Mouse (Mus musculus): ENCODE measurements around the gene Maco1. TPM values are rescaled to one million over a fixed set of nuclear protein-coding genes. Genes with fewer than 3 reads are reported as not detected.

Maco1 gene
- total and polyA plus RNA-seq, 2 experiments: 7.3 to 28.0 TPM

DNA sequence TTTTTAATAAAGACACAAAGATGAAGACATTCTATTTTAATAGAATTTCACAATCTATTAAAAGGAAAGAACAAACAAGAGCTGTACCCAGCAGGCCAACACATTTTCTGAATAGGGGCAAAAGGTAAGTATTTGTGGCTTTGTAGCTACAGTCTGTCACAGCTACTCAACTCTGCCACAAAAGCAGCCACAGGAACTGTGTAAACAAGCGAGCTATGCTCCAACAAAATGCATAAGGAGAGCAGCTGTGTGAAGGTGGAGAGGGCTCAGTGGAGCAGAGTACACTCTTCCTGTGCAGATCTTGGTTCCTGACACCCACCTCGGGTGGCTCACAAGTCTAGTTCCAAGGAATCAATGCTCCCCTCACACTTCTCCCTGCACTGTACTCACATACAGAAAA is 29.6 kb downstream of the Maco1 start:
- DNase-seq (ENCODE audit: extremely low read depth, low read depth, low spot score): peak; percentile 86
- H3K4me1 ChIP-seq (ENCODE audit: control insufficient read depth, insufficient read depth, low read length): peaks cover 13% of the 10 kb centered on the region
- H3K4me3 ChIP-seq (ENCODE audit: insufficient read depth, low read depth, low read length): no peak overlapping the region
- H3K36me3 ChIP-seq (ENCODE audit: control insufficient read depth, insufficient read depth, low read length): peaks cover 16% of the 10 kb centered on the region
- H3K9ac ChIP-seq (ENCODE audit: low read depth, low read length): peak overlapping the region; percentile 22
- H3K27ac ChIP-seq (replicated peaks; ENCODE audit: insufficient read depth, low read depth, low read length): peak overlapping the region; percentile 78
- H3K27me3 ChIP-seq (ENCODE audit: control insufficient read depth, insufficient read depth, low read length): no peaks in the 10 kb centered on the region
- 26% methylated on average over 2 of the region's 2 CpGs for WGBS
- H3K79me2 ChIP-seq (ENCODE audit: control insufficient read depth, insufficient read depth, low read length): peaks cover 9% of the 10 kb centered on the region; the same call in 1 of the 2 replicates
- TF ChIP-seq CTCF (IDR thresholded peaks at IDR 0.05; ENCODE audit: low read depth, low read length) (no peak), POLR2A (IDR thresholded peaks at IDR 0.05; ENCODE audit: extremely low read depth, insufficient read depth, low read length) (no peak)

DNA sequence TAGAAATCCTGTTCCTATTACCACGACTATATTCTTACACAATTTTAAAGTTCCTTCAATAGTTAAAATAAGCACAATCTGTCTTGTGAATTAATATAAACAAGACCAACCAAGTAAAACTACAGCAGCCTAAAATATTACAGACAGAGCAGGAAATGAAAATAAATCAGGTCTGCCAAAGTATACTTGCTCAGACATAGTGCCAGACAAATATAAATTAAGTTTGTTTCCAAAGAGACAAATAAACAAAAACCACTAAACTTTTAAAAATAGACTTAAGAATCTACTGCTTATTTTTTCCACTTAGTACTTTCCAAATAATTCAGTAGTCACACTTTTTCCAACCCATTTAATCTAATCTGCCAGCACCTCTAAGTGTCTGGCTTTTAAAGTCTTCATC is 32.1 kb downstream of the Maco1 start:
- Histone ChIP-seq H3K79me2 (ENCODE audit: control insufficient read depth, insufficient read depth, low read length) (peaks cover 9% of the 10 kb centered on the region; the same call in 1 of the 2 replicates), H3K27ac (replicated peaks; ENCODE audit: insufficient read depth, low read depth, low read length) (no peak overlapping the region), H3K4me3 (ENCODE audit: insufficient read depth, low read depth, low read length) (no peak overlapping the region), H3K9ac (ENCODE audit: low read depth, low read length) (no peak overlapping the region), H3K27me3 (ENCODE audit: control insufficient read depth, insufficient read depth, low read length) (no peaks in the 10 kb centered on the region), H3K36me3 (ENCODE audit: control insufficient read depth, insufficient read depth, low read length) (peaks cover 6% of the 10 kb centered on the region), H3K4me1 (ENCODE audit: control insufficient read depth, insufficient read depth, low read length) (peaks cover 13% of the 10 kb centered on the region)
- DNase-seq (ENCODE audit: extremely low read depth, low read depth, low spot score): no peak
- 79% methylated on average over 1 of the region's 1 CpGs for WGBS
- TF ChIP-seq CTCF (IDR thresholded peaks at IDR 0.05; ENCODE audit: low read depth, low read length): no peak
- no peak for TF ChIP-seq POLR2A (IDR thresholded peaks at IDR 0.05; ENCODE audit: extremely low read depth, insufficient read depth, low read length)

DNA sequence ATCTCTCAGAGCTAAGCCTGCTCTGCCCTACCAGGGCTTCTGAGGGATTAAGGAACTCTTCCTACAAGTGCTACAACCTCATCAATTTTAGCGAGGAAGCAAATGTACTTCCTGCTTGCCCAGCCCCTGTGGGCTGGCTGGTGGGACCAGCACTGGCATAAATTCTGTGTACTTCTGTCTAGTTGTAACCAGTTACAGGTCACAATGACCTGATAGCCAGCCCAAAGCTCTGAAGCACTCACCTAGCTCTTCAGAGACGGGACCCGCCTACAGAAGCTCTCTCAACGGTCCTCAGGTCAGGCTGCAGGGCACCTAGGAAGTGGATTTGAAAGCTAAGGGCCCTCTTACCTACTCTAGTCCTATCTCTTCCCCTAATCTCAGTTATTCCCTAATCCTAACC is 35.4 kb downstream of the Maco1 start:
- DNase-seq (ENCODE audit: extremely low read depth, low read depth, low spot score): no peak
- Histone ChIP-seq H3K27ac (replicated peaks; ENCODE audit: insufficient read depth, low read depth, low read length) (no peak overlapping the region), H3K79me2 (ENCODE audit: control insufficient read depth, insufficient read depth, low read length) (peaks cover 9% of the 10 kb centered on the region; the same call in 1 of the 2 replicates), H3K36me3 (ENCODE audit: control insufficient read depth, insufficient read depth, low read length) (peaks cover 6% of the 10 kb centered on the region; the same call in 1 of the 2 replicates), H3K9ac (ENCODE audit: low read depth, low read length) (no peak overlapping the region), H3K4me1 (ENCODE audit: control insufficient read depth, insufficient read depth, low read length) (peaks cover 16% of the 10 kb centered on the region), H3K27me3 (ENCODE audit: control insufficient read depth, insufficient read depth, low read length) (no peaks in the 10 kb centered on the region), H3K4me3 (ENCODE audit: insufficient read depth, low read depth, low read length) (no peak overlapping the region)
- 79% methylated on average over 4 of the region's 4 CpGs for WGBS
- no peak for TF ChIP-seq POLR2A (IDR thresholded peaks at IDR 0.05; ENCODE audit: extremely low read depth, insufficient read depth, low read length)
- TF ChIP-seq CTCF (IDR thresholded peaks at IDR 0.05; ENCODE audit: low read depth, low read length): no peak

DNA sequence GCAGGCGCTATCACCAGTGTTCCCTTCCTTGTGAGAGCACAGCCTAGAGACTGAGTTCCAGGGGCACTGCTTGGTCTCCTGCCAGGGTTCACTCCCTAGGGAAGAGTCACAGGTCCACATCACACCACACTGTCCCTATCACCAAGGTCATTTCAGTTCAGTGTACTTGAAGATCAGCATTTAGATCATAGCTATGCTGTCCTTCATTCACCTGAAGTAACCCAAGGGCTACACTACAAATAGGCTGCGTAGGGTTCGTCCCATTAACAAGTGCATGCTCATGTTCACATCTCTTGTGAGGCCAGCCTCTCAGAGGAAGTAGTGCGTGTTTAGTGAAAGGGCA is 38.9 kb downstream of the Maco1 start:
- TF ChIP-seq POLR2A (IDR thresholded peaks at IDR 0.05; ENCODE audit: extremely low read depth, insufficient read depth, low read length) (no peak), CTCF (IDR thresholded peaks at IDR 0.05; ENCODE audit: low read depth, low read length) (no peak)
- Histone ChIP-seq H3K4me1 (ENCODE audit: control insufficient read depth, insufficient read depth, low read length) (peaks cover 16% of the 10 kb centered on the region), H3K4me3 (ENCODE audit: insufficient read depth, low read depth, low read length) (no peak overlapping the region), H3K9ac (ENCODE audit: low read depth, low read length) (peak overlapping the region; percentile 50), H3K27me3 (ENCODE audit: control insufficient read depth, insufficient read depth, low read length) (no peaks in the 10 kb centered on the region), H3K27ac (replicated peaks; ENCODE audit: insufficient read depth, low read depth, low read length) (peak overlapping the region; percentile 91), H3K36me3 (ENCODE audit: control insufficient read depth, insufficient read depth, low read length) (peaks cover 22% of the 10 kb centered on the region), H3K79me2 (ENCODE audit: control insufficient read depth, insufficient read depth, low read length) (peaks cover 3% of the 10 kb centered on the region; the same call in 1 of the 2 replicates)
- DNase-seq (ENCODE audit: extremely low read depth, low read depth, low spot score): peak; percentile 88
- WGBS: 29% methylated on average over 4 of the region's 4 CpGs

DNA sequence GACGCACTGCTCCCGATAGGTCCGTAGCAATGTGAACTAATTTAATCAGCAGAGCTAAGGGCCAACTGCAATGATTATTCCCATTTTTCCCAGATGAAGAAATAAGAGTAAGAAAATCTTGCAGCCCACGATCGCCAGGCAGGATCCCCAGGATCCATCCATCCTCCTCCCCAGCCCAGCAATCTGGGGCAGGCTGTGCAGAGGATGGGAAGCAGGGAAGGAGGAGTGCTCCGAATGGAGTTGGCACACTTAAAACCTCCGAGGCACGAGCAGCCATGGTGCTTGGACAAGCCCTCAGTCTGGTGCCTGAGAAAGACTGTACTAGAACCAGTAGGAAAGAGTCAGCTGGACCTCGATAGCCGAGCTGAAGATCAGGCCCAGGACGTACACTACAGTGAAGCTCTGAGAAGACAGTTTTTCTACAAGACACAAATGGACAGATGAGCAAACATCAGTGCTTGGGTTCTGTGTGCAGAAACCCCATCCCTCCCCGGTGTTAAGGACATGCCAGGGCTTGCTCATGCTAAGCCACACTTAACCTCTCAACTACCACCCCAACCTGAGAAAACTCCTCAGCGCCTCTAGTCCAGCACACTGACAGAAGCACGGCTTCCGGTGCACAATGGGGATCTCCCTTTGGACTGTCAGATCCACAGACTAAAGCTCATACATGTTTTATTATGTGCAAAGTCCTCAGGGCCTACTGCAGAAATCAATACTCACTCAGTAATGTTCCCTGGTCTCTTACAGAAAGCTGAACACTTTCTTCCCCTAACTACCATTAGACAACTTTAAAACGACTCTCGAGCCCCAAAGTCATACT is 39.5 kb downstream of the Maco1 start:
- H3K27me3 ChIP-seq (ENCODE audit: control insufficient read depth, insufficient read depth, low read length): no peaks in the 10 kb centered on the region
- peak; percentile 84 for DNase-seq (ENCODE audit: extremely low read depth, low read depth, low spot score)
- H3K4me3 ChIP-seq (ENCODE audit: insufficient read depth, low read depth, low read length): no peak overlapping the region
- peaks cover 22% of the 10 kb centered on the region for H3K36me3 ChIP-seq (ENCODE audit: control insufficient read depth, insufficient read depth, low read length)
- TF ChIP-seq CTCF (IDR thresholded peaks at IDR 0.05; ENCODE audit: low read depth, low read length): no peak
- TF ChIP-seq POLR2A (IDR thresholded peaks at IDR 0.05; ENCODE audit: extremely low read depth, insufficient read depth, low read length): no peak
- H3K9ac ChIP-seq (ENCODE audit: low read depth, low read length): peak overlapping the region; percentile 50
- H3K79me2 ChIP-seq (ENCODE audit: control insufficient read depth, insufficient read depth, low read length): no peaks in the 10 kb centered on the region; the same call in 1 of the 2 replicates
- peaks cover 16% of the 10 kb centered on the region for H3K4me1 ChIP-seq (ENCODE audit: control insufficient read depth, insufficient read depth, low read length)
- peak overlapping the region; percentile 91 for H3K27ac ChIP-seq (replicated peaks; ENCODE audit: insufficient read depth, low read depth, low read length)
- 64% methylated on average over 17 of the region's 17 CpGs for WGBS

DNA sequence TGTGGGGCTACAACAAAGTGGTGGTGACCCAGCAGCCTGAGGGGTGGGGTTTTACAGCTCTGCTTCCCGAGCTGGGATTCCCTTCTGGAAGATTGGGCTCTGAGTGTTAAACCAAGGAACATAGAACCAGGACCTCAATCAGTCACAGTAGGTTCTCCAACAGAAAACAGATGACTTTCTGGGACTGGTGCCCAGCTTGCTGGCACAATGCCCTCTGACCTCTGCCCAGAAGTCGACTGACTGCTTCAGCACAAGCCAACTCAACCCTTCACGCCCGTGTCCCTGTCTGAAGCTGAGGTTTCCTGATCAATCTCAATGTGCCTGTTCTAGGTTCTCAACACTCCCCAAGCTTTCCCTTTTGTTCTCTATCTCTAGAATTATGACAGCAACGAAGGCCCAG is 48.4 kb downstream of the Maco1 start:
- 11% methylated on average over 5 of the region's 5 CpGs for WGBS
- no peak for TF ChIP-seq POLR2A (IDR thresholded peaks at IDR 0.05; ENCODE audit: extremely low read depth, insufficient read depth, low read length)
- no peak for TF ChIP-seq CTCF (IDR thresholded peaks at IDR 0.05; ENCODE audit: low read depth, low read length)
- Histone ChIP-seq H3K9ac (ENCODE audit: low read depth, low read length) (0 out of 2 replicates have a peak overlapping the region, but pooled peaks have one; percentile 14), H3K4me3 (ENCODE audit: insufficient read depth, low read depth, low read length) (no peak overlapping the region), H3K27me3 (ENCODE audit: control insufficient read depth, insufficient read depth, low read length) (no peaks in the 10 kb centered on the region), H3K4me1 (ENCODE audit: control insufficient read depth, insufficient read depth, low read length) (peaks cover 9% of the 10 kb centered on the region), H3K79me2 (ENCODE audit: control insufficient read depth, insufficient read depth, low read length) (no peaks in the 10 kb centered on the region), H3K36me3 (ENCODE audit: control insufficient read depth, insufficient read depth, low read length) (peaks cover 19% of the 10 kb centered on the region), H3K27ac (replicated peaks; ENCODE audit: insufficient read depth, low read depth, low read length) (peak overlapping the region; percentile 69)
- DNase-seq (ENCODE audit: extremely low read depth, low read depth, low spot score): peak; percentile 96
